Mouse (Mus musculus) monocyte, adult 59 days (primary cell): Measurements from ENCODE around the gene Rpl5. TPM values are rescaled to one million over a fixed set of nuclear protein-coding genes. Genes with fewer than 3 reads are reported as not detected.

Experiments used
- total RNA-seq, 2 experiments: library from RNA; stranded (reverse); gene quantifications; one replicate each; pipeline ENCODE4 v1.2.4; 2023

Gene Rpl5
- total RNA-seq = 10 to 100 TPM; 52.9 to 63.1 TPM

DNA sequence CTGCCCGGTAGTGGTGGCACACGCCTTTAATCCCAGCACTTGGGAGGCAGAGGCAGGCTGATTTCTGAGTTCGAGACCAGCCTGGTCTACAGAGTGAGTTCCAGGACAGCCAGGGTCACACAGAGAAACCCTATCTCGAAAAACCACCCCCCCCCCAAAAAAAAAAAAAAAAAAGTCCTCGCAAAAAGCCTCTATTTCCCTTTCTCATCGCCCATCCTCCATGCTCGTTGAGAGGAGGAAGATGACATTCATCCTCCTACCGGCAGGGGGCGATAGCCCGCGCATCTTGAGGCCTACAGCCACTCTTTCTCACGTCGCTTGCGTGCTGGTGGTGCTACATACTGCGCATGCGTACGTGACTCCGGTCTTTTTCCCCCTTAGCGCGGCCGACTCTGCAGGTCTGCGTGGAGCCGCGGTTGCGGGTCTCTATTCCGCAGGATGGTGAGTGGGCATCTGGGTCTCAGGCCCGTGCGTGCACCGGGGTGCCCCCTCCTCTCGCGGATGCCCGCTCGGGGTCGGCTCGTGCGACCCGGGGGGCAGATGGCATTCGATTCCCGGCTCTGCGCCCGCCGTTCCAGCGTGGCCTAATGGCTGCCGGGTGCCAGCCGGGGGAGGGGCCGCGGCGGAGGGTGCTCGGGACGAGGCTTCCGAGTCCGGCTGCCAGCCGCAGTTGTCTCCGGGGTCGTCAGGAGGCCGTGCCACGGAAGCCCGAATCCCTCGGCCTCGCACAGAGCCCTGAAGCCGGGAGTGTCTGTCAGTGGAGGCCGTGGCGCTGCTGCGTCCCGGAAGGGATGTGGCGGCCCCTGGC is at the start of gene Rpl5:
Gene Rpl5, plus strand, starts transcription at position 297 of the 808 bp plus-strand sequence.

DNA sequence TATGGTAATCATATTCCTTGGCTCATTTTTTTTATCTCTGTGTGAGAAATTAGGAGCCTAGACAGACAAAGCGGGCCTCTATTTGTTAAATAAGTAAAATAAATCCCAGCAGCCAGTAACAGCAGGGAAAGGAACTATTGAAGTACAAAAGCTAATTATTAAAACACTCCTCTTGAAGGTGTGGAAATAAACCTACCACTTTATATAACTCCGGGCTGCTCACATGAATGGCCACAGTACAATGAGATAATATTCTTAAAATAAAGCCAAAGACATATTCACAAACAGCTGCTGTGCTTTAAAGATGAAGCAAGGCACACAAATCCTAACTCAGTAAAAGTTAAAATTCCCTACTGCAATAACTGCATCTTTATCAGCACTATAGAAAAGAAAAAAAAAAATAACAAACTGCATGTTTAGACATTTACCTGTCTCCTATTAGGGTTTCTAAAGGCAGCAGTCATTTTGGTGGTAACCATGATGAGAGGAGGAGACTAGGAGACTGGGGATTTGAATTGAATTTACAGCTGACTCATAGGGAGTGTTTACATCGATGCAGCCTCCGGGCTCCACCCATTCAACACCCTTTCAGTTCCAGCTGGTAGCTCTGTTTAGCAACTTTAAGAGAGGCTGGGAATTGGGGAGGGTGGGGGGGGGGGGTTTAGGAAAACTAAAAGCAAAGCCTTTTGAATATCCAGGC is 25.6 kb upstream of the Rpl5 start, which contains the start of gene Evi5:
Gene Evi5, minus strand, starts transcription at position 547 of the 700 bp plus-strand sequence.

Other genes starting within 250 kb of the Rpl5 start
- under 1 TPM; 0.71 to 0.76 TPM for gene Gfi1, start 174.5 kb upstream of the Rpl5 start, total RNA-seq
- not detected for gene Ube2d2b, start 70.4 kb upstream of the Rpl5 start, total RNA-seq
- 10 to 100 TPM; 56.7 to 63.1 TPM for gene Evi5, start 25.4 kb upstream of the Rpl5 start, total RNA-seq
- gene Fam69a, start 86.6 kb downstream of the Rpl5 start, total RNA-seq = 10 to 100 TPM; 59.1 to 66.3 TPM
- 10 to 100 TPM; 33.1 to 36.8 TPM for gene Mtf2, start 165.2 kb downstream of the Rpl5 start, total RNA-seq
- 100 to 1,000 TPM; 105 to 116 TPM for gene Tmed5, start 232.1 kb downstream of the Rpl5 start, total RNA-seq
- under 1 TPM; 0.39 to 0.86 TPM for gene Ccdc18, start 232.4 kb downstream of the Rpl5 start, total RNA-seq